Mouse (Mus musculus) heart, adult 2 months (tissue): Measurements from ENCODE around the gene Celf1.
"Not testable (repeated sequence)": the region's sequence is repeated elsewhere in the genome, so short reads cannot be mapped to it uniquely, and the experiment has no call there.

Source experiments
- CTCF ChIP-seq: fragments of 200-600 bp; IDR thresholded peaks from 2 replicates; pipeline ENCODE4 v1.8.1; 2022; ENCODE audit warnings: antibody characterized with exemption, mild to moderate bottlenecking, moderate library complexity
- EP300 ChIP-seq: fragments of 200-500 bp; IDR thresholded peaks from 2 replicates; pipeline ENCODE4 v1.6.1; 2011; ENCODE audit warnings: low read depth, low read length, control low read depth; ENCODE audit not compliant: insufficient read depth
- POLR2A ChIP-seq: fragments of 200-500 bp; IDR thresholded peaks from 2 replicates; pipeline ENCODE4 v1.6.1; 2011; ENCODE audit warnings: mild to moderate bottlenecking, low read depth, low read length, control low read depth; ENCODE audit not compliant: insufficient read depth

GRCm38 (mm10) chr2:90894299-90894677 lies 45.9 kb upstream of the Celf1 start:
- TF ChIP-seq POLR2A, CTCF, EP300: not testable (repeated sequence)
